Mouse (Mus musculus): ENCODE data around the gene Fzd5. TPM values are rescaled to one million over a fixed set of nuclear protein-coding genes. Genes with fewer than 3 reads are reported as not detected.
A peak's percentile ranks its signal among the peaks of the same experiment; 100 is the strongest.

The Fzd5 gene
- polyA plus RNA-seq (2015; fragmentation: Nextera tagmentation; extraction: Ambion mirVana) = 1.0 and 1.1 TPM in 2 replicates

GRCm38 (mm10) chr1:64737502-64738179, at the start of gene Fzd5:
TSS of gene Fzd5 (minus strand) at chr1:64737751.
- WGBS = 2% methylated on average over 46 of the region's 73 CpGs
- H3K9ac ChIP-seq = peak within 1 kb of the TSS; percentile 78
- H3K27me3 ChIP-seq = peaks cover 61% of the 10 kb centered on the region
- peak within 1 kb of the TSS; percentile 69 for H3K4me3 ChIP-seq
- no peak within 1 kb of the TSS for H3K27ac ChIP-seq
- ATAC-seq (ENCODE audit: low FRiP score, low read depth) = peak; percentile 97
- H3K4me2 ChIP-seq (replicated peaks) = peak within 1 kb of the TSS; percentile 96
- H3K9me3 ChIP-seq = no peaks in the 10 kb centered on the region
- H3K4me1 ChIP-seq = peaks cover 43% of the 10 kb centered on the region
- H3K36me3 ChIP-seq = no peaks in the 10 kb centered on the region

- H3K4me1 ChIP-seq = 0 out of 2 replicates have a peak, but pooled peaks cover 6% of the 10 kb centered on the region
- no peak overlapping the region for H3K27ac ChIP-seq
- no peak overlapping the region for H3K9ac ChIP-seq
- H3K4me2 ChIP-seq (replicated peaks) = no peak overlapping the region
- no peak for ATAC-seq (ENCODE audit: low FRiP score, low read depth)
- H3K4me3 ChIP-seq = no peak overlapping the region
- no peaks in the 10 kb centered on the region for H3K36me3 ChIP-seq
- no peaks in the 10 kb centered on the region for H3K9me3 ChIP-seq
- H3K27me3 ChIP-seq = no peaks in the 10 kb centered on the region
- WGBS = 76% methylated on average over 12 of the region's 12 CpGs
Measured at GRCm38 (mm10) chr1:64779863-64780262, 42.3 kb upstream of the Fzd5 start.

GRCm38 (mm10) chr1:64779415-64779814, 41.9 kb upstream of the Fzd5 start:
- ATAC-seq (ENCODE audit: low FRiP score, low read depth) = no peak
- Histone ChIP-seq H3K27ac (no peak overlapping the region), H3K4me2 (replicated peaks) (0 out of 2 replicates have a peak overlapping the region, but pooled peaks have one; percentile 7), H3K4me3 (no peak overlapping the region), H3K9ac (no peak overlapping the region), H3K27me3 (no peaks in the 10 kb centered on the region), H3K4me1 (0 out of 2 replicates have a peak, but pooled peaks cover 6% of the 10 kb centered on the region), H3K36me3 (no peaks in the 10 kb centered on the region), H3K9me3 (no peaks in the 10 kb centered on the region)
- WGBS = 61% methylated on average over 5 of the region's 5 CpGs

- WGBS = 65% methylated on average over 4 of the region's 4 CpGs
- Histone ChIP-seq H3K4me3 (no peak overlapping the region), H3K9me3 (no peaks in the 10 kb centered on the region), H3K27me3 (no peaks in the 10 kb centered on the region), H3K27ac (no peak overlapping the region), H3K4me1 (peaks cover 6% of the 10 kb centered on the region), H3K4me2 (replicated peaks) (no peak overlapping the region), H3K36me3 (no peaks in the 10 kb centered on the region), H3K9ac (no peak overlapping the region)
- no peak for ATAC-seq (ENCODE audit: low FRiP score, low read depth)
Measured at GRCm38 (mm10) chr1:64773305-64773704, 35.8 kb upstream of the Fzd5 start.

- no peak overlapping the region for H3K4me3 ChIP-seq
- WGBS = 16% methylated on average over 6 of the region's 6 CpGs
- ATAC-seq (ENCODE audit: low FRiP score, low read depth) = no peak
Measured at GRCm38 (mm10) chr1:64770169-64770568, 32.6 kb upstream of the Fzd5 start.

GRCm38 (mm10) chr1:64761646-64762045, 24.1 kb upstream of the Fzd5 start:
- H3K4me3 ChIP-seq = no peak overlapping the region
- H3K9ac ChIP-seq = no peak overlapping the region
- 75% methylated on average over 4 of the region's 4 CpGs for WGBS
- H3K4me2 ChIP-seq (replicated peaks) = no peak overlapping the region
- no peak overlapping the region for H3K27ac ChIP-seq
- H3K36me3 ChIP-seq = no peaks in the 10 kb centered on the region
- no peaks in the 10 kb centered on the region for H3K9me3 ChIP-seq
- H3K4me1 ChIP-seq = peaks cover 8% of the 10 kb centered on the region; the same call in 1 of the 2 replicates
- H3K27me3 ChIP-seq = no peaks in the 10 kb centered on the region
- ATAC-seq (ENCODE audit: low FRiP score, low read depth) = no peak

More at GRCm38 (mm10) chr1:64770169-64770568, 32.6 kb upstream of the Fzd5 start:
- Histone ChIP-seq H3K27ac (no peak overlapping the region), H3K27me3 (no peaks in the 10 kb centered on the region), H3K4me1 (peaks cover 6% of the 10 kb centered on the region), H3K4me2 (replicated peaks) (no peak overlapping the region), H3K9me3 (no peaks in the 10 kb centered on the region), H3K36me3 (no peaks in the 10 kb centered on the region), H3K9ac (no peak overlapping the region)

- Histone ChIP-seq H3K4me1 (peaks cover 12% of the 10 kb centered on the region), H3K4me2 (replicated peaks) (no peak overlapping the region), H3K27me3 (no peaks in the 10 kb centered on the region), H3K27ac (no peak overlapping the region), H3K9ac (no peak overlapping the region), H3K9me3 (no peaks in the 10 kb centered on the region), H3K36me3 (no peaks in the 10 kb centered on the region), H3K4me3 (no peak overlapping the region)
- 79% methylated on average over 5 of the region's 5 CpGs for WGBS
- no peak for ATAC-seq (ENCODE audit: low FRiP score, low read depth)
Measured at GRCm38 (mm10) chr1:64757766-64758165, 20.2 kb upstream of the Fzd5 start.

- H3K9me3 ChIP-seq = no peaks in the 10 kb centered on the region
- WGBS = 20% methylated on average over 2 of the region's 2 CpGs
- ATAC-seq (ENCODE audit: low FRiP score, low read depth) = no peak
Measured at GRCm38 (mm10) chr1:64757254-64757653, 19.7 kb upstream of the Fzd5 start.

GRCm38 (mm10) chr1:64756640-64757030, 19.1 kb upstream of the Fzd5 start:
- Histone ChIP-seq H3K27ac (no peak overlapping the region), H3K27me3 (no peaks in the 10 kb centered on the region), H3K9ac (no peak overlapping the region), H3K36me3 (no peaks in the 10 kb centered on the region), H3K4me3 (no peak overlapping the region), H3K4me2 (replicated peaks) (no peak overlapping the region), H3K4me1 (peaks cover 12% of the 10 kb centered on the region), H3K9me3 (no peaks in the 10 kb centered on the region)
- ATAC-seq (ENCODE audit: low FRiP score, low read depth) = no peak
- 67% methylated on average over 10 of the region's 10 CpGs for WGBS

More at GRCm38 (mm10) chr1:64757254-64757653, 19.7 kb upstream of the Fzd5 start:
- Histone ChIP-seq H3K9ac (no peak overlapping the region), H3K4me3 (no peak overlapping the region), H3K36me3 (no peaks in the 10 kb centered on the region), H3K4me1 (peaks cover 12% of the 10 kb centered on the region), H3K27ac (no peak overlapping the region), H3K27me3 (no peaks in the 10 kb centered on the region), H3K4me2 (replicated peaks) (no peak overlapping the region)

GRCm38 (mm10) chr1:64755971-64756639, 18.6 kb upstream of the Fzd5 start:
- WGBS = 61% methylated on average over 7 of the region's 7 CpGs
- H3K9me3 ChIP-seq = no peaks in the 10 kb centered on the region
- H3K36me3 ChIP-seq = no peaks in the 10 kb centered on the region
- H3K4me2 ChIP-seq (replicated peaks) = no peak overlapping the region
- H3K27me3 ChIP-seq = no peaks in the 10 kb centered on the region
- H3K4me1 ChIP-seq = peaks cover 12% of the 10 kb centered on the region
- no peak overlapping the region for H3K27ac ChIP-seq
- H3K4me3 ChIP-seq = no peak overlapping the region
- H3K9ac ChIP-seq = no peak overlapping the region
- no peak for ATAC-seq (ENCODE audit: low FRiP score, low read depth)

- Histone ChIP-seq H3K4me3 (no peak overlapping the region), H3K36me3 (no peaks in the 10 kb centered on the region), H3K4me2 (replicated peaks) (no peak overlapping the region), H3K27ac (no peak overlapping the region), H3K4me1 (peaks cover 12% of the 10 kb centered on the region), H3K9me3 (no peaks in the 10 kb centered on the region), H3K27me3 (no peaks in the 10 kb centered on the region), H3K9ac (no peak overlapping the region)
- no peak for ATAC-seq (ENCODE audit: low FRiP score, low read depth)
- 84% methylated on average over 5 of the region's 5 CpGs for WGBS
Measured at GRCm38 (mm10) chr1:64754658-64755057, 17.1 kb upstream of the Fzd5 start.

GRCm38 (mm10) chr1:64753668-64754067, 16.1 kb upstream of the Fzd5 start:
- peaks cover 15% of the 10 kb centered on the region for H3K4me1 ChIP-seq
- H3K9ac ChIP-seq = no peak overlapping the region
- H3K4me2 ChIP-seq (replicated peaks) = no peak overlapping the region
- H3K36me3 ChIP-seq = no peaks in the 10 kb centered on the region
- no peak overlapping the region for H3K4me3 ChIP-seq
- no peaks in the 10 kb centered on the region for H3K27me3 ChIP-seq
- no peak overlapping the region for H3K27ac ChIP-seq
- WGBS = 74% methylated on average over 7 of the region's 7 CpGs
- no peak for ATAC-seq (ENCODE audit: low FRiP score, low read depth)
- no peaks in the 10 kb centered on the region for H3K9me3 ChIP-seq
